Mouse (Mus musculus) liver, embryonic 14.5 days (tissue): ENCODE measurements around the gene Rab8a.

ENCODE experiments used
- CTCF ChIP-seq: IDR thresholded peaks from 2 replicates; pipeline ENCODE4 v1.5.1; 2016; ENCODE audit warnings: antibody characterized with exemption, low read depth, control low read depth
- EP300 ChIP-seq: IDR thresholded peaks from 2 replicates; pipeline ENCODE4 v1.6.1; 2016; ENCODE audit warnings: antibody characterized with exemption, low read depth

GRCm38 (mm10) chr8:72169098-72169668 is 8.2 kb downstream of the Rab8a start:
- no peak for TF ChIP-seq CTCF
- no peak for TF ChIP-seq EP300
